Mouse (Mus musculus): Measurements from ENCODE around the gene Samd4.

Gene Samd4

DNA sequence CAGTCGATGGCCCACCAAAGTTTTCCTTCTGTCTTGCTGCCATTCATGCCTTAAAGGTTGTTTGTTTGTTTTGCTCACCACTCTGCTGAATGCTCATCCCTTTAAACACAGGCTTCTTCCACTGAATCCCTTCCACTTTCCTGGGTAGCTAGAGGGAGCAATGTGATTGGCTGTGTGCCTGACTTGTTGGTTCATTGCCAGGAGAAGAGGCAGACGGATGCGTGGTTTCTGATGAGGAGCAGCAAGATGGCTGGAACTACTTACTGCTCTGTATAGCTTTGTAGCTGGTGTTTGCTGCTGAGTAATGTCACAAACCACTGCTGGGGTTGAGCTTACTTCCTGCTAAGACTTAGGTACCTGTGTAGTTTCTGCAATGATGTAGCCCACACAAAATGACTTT is 88.0 kb downstream of the Samd4 start:
- no peak for TF ChIP-seq CTCF (conservative IDR thresholded peaks at IDR 0.05; ENCODE audit: low read length)
- no peak for TF ChIP-seq POU5F1 (IDR thresholded peaks at IDR 0.05; ENCODE audit: borderline replicate concordance, low read length)
- no peak for TF ChIP-seq NANOG (IDR thresholded peaks at IDR 0.05; ENCODE audit: borderline replicate concordance, low read length)
- Histone ChIP-seq H3K36me3 (ENCODE audit: insufficient read depth, low read length) (no peaks in the 10 kb centered on the region), H3K9me3 (ENCODE audit: low read length) (no peaks in the 10 kb centered on the region), H3K27me3 (ENCODE audit: insufficient read depth, low read length) (peaks cover 12% of the 10 kb centered on the region), H3K4me1 (replicated peaks; ENCODE audit: low read depth, low read length) (0 out of 2 replicates have a peak, but pooled peaks cover 3% of the 10 kb centered on the region), H3K4me3 (replicated peaks; ENCODE audit: low read length) (no peak overlapping the region)

DNA sequence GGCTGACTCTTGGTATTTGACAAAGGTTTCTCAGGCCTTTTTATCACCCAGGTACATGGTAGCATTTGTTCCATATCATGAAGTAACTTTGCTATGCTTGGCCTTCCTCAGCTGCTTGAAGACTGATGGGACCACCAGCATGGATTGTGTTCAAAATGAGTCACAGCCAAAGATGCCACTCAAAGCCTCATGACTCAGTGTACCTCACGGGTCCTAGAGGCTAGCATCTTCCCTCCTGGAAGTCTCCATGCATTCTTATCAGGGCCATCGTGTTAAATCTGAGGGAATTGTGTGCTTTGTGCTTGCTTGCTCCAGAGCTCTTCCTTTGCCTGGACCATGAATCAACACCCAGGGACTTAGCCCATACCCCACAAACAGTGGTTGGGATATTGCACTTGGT is 89.1 kb downstream of the Samd4 start:
- Histone ChIP-seq H3K27me3 (ENCODE audit: insufficient read depth, low read length) (peaks cover 8% of the 10 kb centered on the region; the same call in 1 of the 2 replicates), H3K9me3 (ENCODE audit: low read length) (no peaks in the 10 kb centered on the region)
- TF ChIP-seq NANOG (IDR thresholded peaks at IDR 0.05; ENCODE audit: borderline replicate concordance, low read length) (no peak), POU5F1 (IDR thresholded peaks at IDR 0.05; ENCODE audit: borderline replicate concordance, low read length) (no peak), CTCF (conservative IDR thresholded peaks at IDR 0.05; ENCODE audit: low read length) (no peak)

DNA sequence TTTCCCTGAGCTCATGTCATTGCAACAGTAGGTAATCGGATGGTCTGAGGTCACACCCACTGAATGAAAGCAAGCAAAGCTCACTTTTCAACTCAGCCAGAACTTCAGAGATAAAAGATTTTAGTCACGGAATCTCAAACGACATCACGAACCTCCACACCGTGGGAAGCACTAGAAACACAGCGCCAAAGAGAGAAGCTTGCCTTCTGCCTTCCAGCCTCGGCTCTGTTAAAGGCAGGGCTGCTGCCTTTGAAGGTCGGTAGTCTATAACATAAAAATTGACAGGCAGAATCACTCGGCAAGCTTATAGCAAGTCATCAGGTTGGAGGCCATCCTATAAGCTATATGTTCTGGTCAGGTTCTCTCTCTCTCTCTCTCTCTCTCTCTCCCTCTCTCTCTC is 92.2 kb downstream of the Samd4 start:
- TF ChIP-seq POU5F1 (IDR thresholded peaks at IDR 0.05; ENCODE audit: borderline replicate concordance, low read length) (no peak), CTCF (conservative IDR thresholded peaks at IDR 0.05; ENCODE audit: low read length) (no peak)
- no peaks in the 10 kb centered on the region for H3K9me3 ChIP-seq (ENCODE audit: low read length)
- no peaks in the 10 kb centered on the region for H3K27me3 ChIP-seq (ENCODE audit: insufficient read depth, low read length)

More for the DNA sequence above, 89.1 kb downstream of the Samd4 start:
- Histone ChIP-seq H3K4me3 (replicated peaks; ENCODE audit: low read length) (no peak overlapping the region), H3K36me3 (ENCODE audit: insufficient read depth, low read length) (no peaks in the 10 kb centered on the region), H3K4me1 (replicated peaks; ENCODE audit: low read depth, low read length) (0 out of 2 replicates have a peak, but pooled peaks cover 3% of the 10 kb centered on the region)

DNA sequence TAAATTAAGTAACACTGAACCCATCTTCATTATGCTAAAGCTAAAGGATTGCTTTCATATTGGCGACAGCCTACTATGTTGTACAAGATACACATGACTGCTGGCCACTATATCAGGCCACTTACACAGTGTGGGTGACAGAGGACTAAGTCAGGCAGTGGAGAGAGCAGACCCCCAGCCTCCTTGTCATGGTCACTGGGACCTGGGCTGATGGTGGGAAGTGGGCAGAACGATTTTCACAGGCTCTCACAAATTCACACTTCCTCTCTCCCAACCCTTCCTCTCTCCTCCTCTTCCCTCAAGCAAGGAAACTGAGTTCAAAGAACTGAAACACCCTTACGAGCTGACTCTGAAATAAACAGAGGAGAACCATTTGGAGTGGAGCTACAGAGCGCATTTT is 93.3 kb downstream of the Samd4 start:
- Histone ChIP-seq H3K36me3 (ENCODE audit: insufficient read depth, low read length) (no peaks in the 10 kb centered on the region), H3K4me1 (replicated peaks; ENCODE audit: low read depth, low read length) (no peaks in the 10 kb centered on the region), H3K9me3 (ENCODE audit: low read length) (no peaks in the 10 kb centered on the region), H3K27me3 (ENCODE audit: insufficient read depth, low read length) (0 out of 2 replicates have a peak, but pooled peaks cover 2% of the 10 kb centered on the region), H3K4me3 (replicated peaks; ENCODE audit: low read length) (no peak overlapping the region)
- TF ChIP-seq POU5F1 (IDR thresholded peaks at IDR 0.05; ENCODE audit: borderline replicate concordance, low read length) (no peak), NANOG (IDR thresholded peaks at IDR 0.05; ENCODE audit: borderline replicate concordance, low read length) (no peak), CTCF (conservative IDR thresholded peaks at IDR 0.05; ENCODE audit: low read length) (no peak)

More for the DNA sequence above, 92.2 kb downstream of the Samd4 start:
- Histone ChIP-seq H3K36me3 (ENCODE audit: insufficient read depth, low read length) (no peaks in the 10 kb centered on the region), H3K4me1 (replicated peaks; ENCODE audit: low read depth, low read length) (no peaks in the 10 kb centered on the region), H3K4me3 (replicated peaks; ENCODE audit: low read length) (no peak overlapping the region)

DNA sequence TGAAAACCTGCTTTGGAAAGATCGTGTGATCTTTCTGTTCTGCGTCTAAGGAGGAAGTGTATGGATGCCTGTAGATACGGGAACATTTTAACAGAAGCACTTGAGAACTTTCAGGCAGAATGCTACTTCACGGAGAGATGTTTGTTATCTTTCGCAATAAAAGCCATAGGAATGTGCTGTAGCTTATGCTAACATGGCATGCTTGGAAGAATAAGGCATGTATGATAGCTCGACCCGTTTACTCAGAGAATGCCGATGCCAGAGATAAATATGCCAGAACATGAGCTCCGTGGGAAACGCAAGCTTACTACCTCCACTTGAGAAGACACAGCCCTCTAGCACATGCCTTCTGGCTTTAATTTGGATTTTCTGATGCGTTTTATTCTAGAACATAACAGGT is 94.1 kb downstream of the Samd4 start:
- H3K9me3 ChIP-seq (ENCODE audit: low read length) = no peaks in the 10 kb centered on the region
- no peak overlapping the region for H3K4me3 ChIP-seq (replicated peaks; ENCODE audit: low read length)
- TF ChIP-seq POU5F1 (IDR thresholded peaks at IDR 0.05; ENCODE audit: borderline replicate concordance, low read length) (no peak), CTCF (conservative IDR thresholded peaks at IDR 0.05; ENCODE audit: low read length) (no peak), NANOG (IDR thresholded peaks at IDR 0.05; ENCODE audit: borderline replicate concordance, low read length) (no peak)
- H3K36me3 ChIP-seq (ENCODE audit: insufficient read depth, low read length) = no peaks in the 10 kb centered on the region
- 0 out of 2 replicates have a peak, but pooled peaks cover 3% of the 10 kb centered on the region for H3K27me3 ChIP-seq (ENCODE audit: insufficient read depth, low read length)
- no peaks in the 10 kb centered on the region for H3K4me1 ChIP-seq (replicated peaks; ENCODE audit: low read depth, low read length)

DNA sequence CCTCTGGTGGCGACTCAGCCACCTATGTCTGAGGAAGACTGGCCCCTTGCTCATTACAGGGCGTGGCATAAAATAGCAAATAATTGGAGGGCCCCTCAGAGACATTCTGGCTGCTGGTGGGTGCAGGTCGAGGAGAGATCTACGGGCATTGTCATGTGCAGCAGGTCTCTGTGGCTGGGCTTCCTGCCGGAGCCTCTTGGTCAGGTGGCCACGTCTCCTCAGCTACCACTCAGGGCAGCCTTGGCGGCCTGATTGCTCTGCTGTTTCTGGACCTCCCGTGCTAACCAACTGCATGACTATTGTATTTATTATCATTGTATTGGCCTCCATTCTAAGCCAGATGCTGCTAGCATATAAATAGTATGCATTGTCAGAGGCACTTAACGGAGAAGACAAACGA is 95.0 kb downstream of the Samd4 start:
- Histone ChIP-seq H3K4me1 (replicated peaks; ENCODE audit: low read depth, low read length) (no peaks in the 10 kb centered on the region), H3K4me3 (replicated peaks; ENCODE audit: low read length) (no peak overlapping the region), H3K9me3 (ENCODE audit: low read length) (peaks cover 6% of the 10 kb centered on the region; the same call in 1 of the 2 replicates), H3K27me3 (ENCODE audit: insufficient read depth, low read length) (0 out of 2 replicates have a peak, but pooled peaks cover 3% of the 10 kb centered on the region), H3K36me3 (ENCODE audit: insufficient read depth, low read length) (no peaks in the 10 kb centered on the region)
- TF ChIP-seq CTCF (conservative IDR thresholded peaks at IDR 0.05; ENCODE audit: low read length) = no peak
- TF ChIP-seq POU5F1 (IDR thresholded peaks at IDR 0.05; ENCODE audit: borderline replicate concordance, low read length) = no peak
- TF ChIP-seq NANOG (IDR thresholded peaks at IDR 0.05; ENCODE audit: borderline replicate concordance, low read length) = no peak

DNA sequence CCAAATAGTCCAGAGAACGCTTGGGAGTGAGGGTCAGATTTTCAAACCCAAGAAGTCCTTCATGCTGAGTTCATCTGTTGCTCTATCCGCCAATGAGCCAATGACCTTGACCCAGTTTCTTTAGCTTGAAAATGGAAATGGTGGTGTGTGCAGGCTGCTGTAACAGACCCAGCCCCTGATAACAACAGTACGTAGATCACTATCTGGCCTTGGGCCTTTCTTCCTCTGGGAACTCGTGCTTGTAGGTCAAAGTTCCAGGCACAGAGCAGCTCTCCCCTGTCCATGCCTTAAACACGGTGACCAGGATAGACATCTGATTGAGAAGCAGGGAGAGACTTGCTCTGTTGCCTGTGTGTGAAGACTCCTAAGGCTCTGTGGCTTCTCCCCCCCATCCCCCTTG is 96.5 kb downstream of the Samd4 start:
- Histone ChIP-seq H3K36me3 (ENCODE audit: insufficient read depth, low read length) (no peaks in the 10 kb centered on the region), H3K9me3 (ENCODE audit: low read length) (peaks cover 6% of the 10 kb centered on the region; the same call in 1 of the 2 replicates), H3K4me1 (replicated peaks; ENCODE audit: low read depth, low read length) (no peaks in the 10 kb centered on the region), H3K4me3 (replicated peaks; ENCODE audit: low read length) (no peak overlapping the region), H3K27me3 (ENCODE audit: insufficient read depth, low read length) (0 out of 2 replicates have a peak, but pooled peaks cover 6% of the 10 kb centered on the region)
- TF ChIP-seq NANOG (IDR thresholded peaks at IDR 0.05; ENCODE audit: borderline replicate concordance, low read length) = no peak
- no peak for TF ChIP-seq CTCF (conservative IDR thresholded peaks at IDR 0.05; ENCODE audit: low read length)
- no peak for TF ChIP-seq POU5F1 (IDR thresholded peaks at IDR 0.05; ENCODE audit: borderline replicate concordance, low read length)

DNA sequence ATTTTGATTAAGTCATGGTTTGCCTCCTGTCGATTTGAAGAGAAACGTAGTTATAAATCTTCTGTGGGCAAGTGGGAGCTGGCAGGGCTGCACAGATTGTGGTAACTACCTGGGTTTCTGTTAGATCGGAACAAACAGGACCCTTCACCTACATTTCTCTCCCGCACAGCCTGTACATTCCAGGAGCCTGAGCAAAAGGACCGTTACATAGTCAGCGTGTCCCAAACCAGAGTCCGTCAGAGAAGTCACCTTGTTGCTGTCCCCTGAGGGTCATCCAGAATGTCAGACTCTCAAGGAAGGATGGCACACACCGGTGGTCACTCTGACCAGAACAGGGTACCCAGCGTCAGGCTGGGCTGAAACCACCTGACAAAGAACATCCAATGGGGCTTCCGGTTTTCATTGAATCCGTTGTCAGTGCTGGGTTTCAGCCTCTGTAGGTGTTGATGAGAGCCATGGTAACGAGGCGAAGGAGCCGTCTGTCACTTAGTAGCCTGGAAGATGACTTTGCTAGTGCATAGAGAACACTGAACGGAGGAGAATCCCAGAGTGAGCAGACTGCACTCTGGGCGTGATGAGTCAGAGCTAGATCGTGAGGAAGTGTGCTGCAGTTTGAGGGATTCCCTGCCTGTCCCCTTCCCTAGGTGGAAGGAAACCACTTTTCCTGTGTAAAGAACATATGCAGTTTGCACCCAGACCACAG is 98.2 kb downstream of the Samd4 start:
- peaks cover 6% of the 10 kb centered on the region; the same call in 1 of the 2 replicates for H3K9me3 ChIP-seq (ENCODE audit: low read length)

More for the DNA sequence above, 98.2 kb downstream of the Samd4 start:
- no peak for TF ChIP-seq NANOG (IDR thresholded peaks at IDR 0.05; ENCODE audit: borderline replicate concordance, low read length)
- no peak for TF ChIP-seq CTCF (conservative IDR thresholded peaks at IDR 0.05; ENCODE audit: low read length)
- no peak for TF ChIP-seq POU5F1 (IDR thresholded peaks at IDR 0.05; ENCODE audit: borderline replicate concordance, low read length)
- Histone ChIP-seq H3K27me3 (ENCODE audit: insufficient read depth, low read length) (0 out of 2 replicates have a peak, but pooled peaks cover 6% of the 10 kb centered on the region), H3K4me3 (replicated peaks; ENCODE audit: low read length) (no peak overlapping the region), H3K4me1 (replicated peaks; ENCODE audit: low read depth, low read length) (no peaks in the 10 kb centered on the region), H3K36me3 (ENCODE audit: insufficient read depth, low read length) (no peaks in the 10 kb centered on the region)
